Mouse (Mus musculus) kidney, embryonic 14.5 days (tissue): ENCODE results near the gene Rtcb. TPM values are rescaled to one million over a fixed set of nuclear protein-coding genes. Genes with fewer than 3 reads are reported as not detected.

Experiments
- ATAC-seq: fragments of 200-750 bp; cut with Nextera tagmentation; 2 replicates; pipeline ENCODE4 v1.8.0; 2017; ENCODE audit warnings: moderate number of reproducible peaks, mild to moderate bottlenecking, moderate TSS enrichment, moderate library complexity; ENCODE audit not compliant: low FRiP score, low TSS enrichment
- H3K27ac ChIP-seq: fragments of 300-500 bp; sonication (generic); 2 replicates; pipeline ENCODE4 v1.5.1; 2014; ENCODE audit warnings: low read depth, mild to moderate bottlenecking, low read length, moderate library complexity, mixed read lengths
- H3K27me3 ChIP-seq: fragments of 300-500 bp; sonication (generic); 2 replicates; pipeline ENCODE4 v1.6.1; 2014; ENCODE audit warnings: mild to moderate bottlenecking, low read length; ENCODE audit not compliant: control insufficient read depth, insufficient read depth
- H3K36me3 ChIP-seq: fragments of 300-500 bp; sonication (generic); 2 replicates; pipeline ENCODE4 v1.6.1; 2014; ENCODE audit warnings: low read length, mixed read lengths; ENCODE audit not compliant: control insufficient read depth, insufficient read depth
- H3K4me1 ChIP-seq: fragments of 300-500 bp; sonication (generic); 2 replicates; pipeline ENCODE4 v1.6.1; 2014; ENCODE audit warnings: low read length, mixed read lengths; ENCODE audit not compliant: control insufficient read depth, insufficient read depth
- H3K4me2 ChIP-seq: fragments of 300-500 bp; sonication (generic); replicated peaks from 2 replicates; pipeline ENCODE4 v1.6.1; 2014; ENCODE audit warnings: low read depth, mild to moderate bottlenecking, low read length
- H3K4me3 ChIP-seq: fragments of 300-500 bp; sonication (generic); 2 replicates; pipeline ENCODE4 v1.5.1; 2014; ENCODE audit warnings: mild to moderate bottlenecking, low read length
- H3K9ac ChIP-seq: fragments of 300-500 bp; sonication (generic); 2 replicates; pipeline ENCODE4 v1.6.1; 2014; ENCODE audit warnings: low read depth, mild to moderate bottlenecking, low read length, moderate library complexity
- H3K9me3 ChIP-seq: fragments of 300-500 bp; sonication (generic); 2 replicates; pipeline ENCODE4 v1.6.1; 2016; ENCODE audit warnings: low read length; ENCODE audit not compliant: control insufficient read depth
- WGBS: fragments of 180-500 bp; shearing (Covaris S2); extraction: QIAGEN DNeasy Blood & Tissue Kit; methylation state at CpG from one replicate; pipeline ENCODE4 v1.1.7; 2014; 5-methylcytosine and 5-hydroxymethylcytosine counted together
- polyA plus RNA-seq: library from polyadenylated mRNA; unstranded; fragments of >200 nt; fragmentation: Nextera tagmentation; extraction: Ambion mirVana; gene quantifications from 2 replicates; pipeline ENCODE4 v1.2.1, GENCODE M21; 2014

Gene Rtcb
- polyA plus RNA-seq, 1 experiment from 2014 or later: 171 TPM

GRCm38 (mm10) chr10:85953401-85953800 is 4.2 kb downstream of the Rtcb start:
- no peak overlapping the region for H3K9ac ChIP-seq
- no peaks in the 10 kb centered on the region; the same call in 1 of the 2 replicates for H3K4me1 ChIP-seq
- H3K4me3 ChIP-seq: no peak overlapping the region
- no peak for ATAC-seq
- H3K27ac ChIP-seq: no peak overlapping the region
- H3K27me3 ChIP-seq: no peaks in the 10 kb centered on the region
- peaks cover 63% of the 10 kb centered on the region for H3K36me3 ChIP-seq
- no peak overlapping the region for H3K4me2 ChIP-seq
- no peaks in the 10 kb centered on the region for H3K9me3 ChIP-seq
- 78% methylated on average over 3 of the region's 3 CpGs for WGBS

- WGBS: 86% methylated on average over 6 of the region's 6 CpGs
Observed at GRCm38 (mm10) chr10:85951765-85952443, 5.7 kb downstream of the Rtcb start.

GRCm38 (mm10) chr10:85948483-85949196 is 9.0 kb downstream of the Rtcb start:
- Histone ChIP-seq H3K27ac (no peak overlapping the region), H3K4me2 (no peak overlapping the region), H3K4me1 (no peaks in the 10 kb centered on the region), H3K9me3 (no peaks in the 10 kb centered on the region), H3K4me3 (no peak overlapping the region), H3K36me3 (peaks cover 92% of the 10 kb centered on the region), H3K9ac (no peak overlapping the region), H3K27me3 (no peaks in the 10 kb centered on the region)
- no peak for ATAC-seq
- 97% methylated on average over 8 of the region's 8 CpGs for WGBS

More at GRCm38 (mm10) chr10:85951765-85952443, 5.7 kb downstream of the Rtcb start:
- H3K27me3 ChIP-seq: no peaks in the 10 kb centered on the region
- H3K4me1 ChIP-seq: no peaks in the 10 kb centered on the region; the same call in 1 of the 2 replicates
- H3K36me3 ChIP-seq: peaks cover 76% of the 10 kb centered on the region
- no peak overlapping the region for H3K4me2 ChIP-seq
- ATAC-seq: no peak
- H3K4me3 ChIP-seq: no peak overlapping the region
- H3K9me3 ChIP-seq: no peaks in the 10 kb centered on the region
- no peak overlapping the region for H3K27ac ChIP-seq
- no peak overlapping the region for H3K9ac ChIP-seq

GRCm38 (mm10) chr10:85936280-85936965 is 21.2 kb downstream of the Rtcb start:
- H3K4me1 ChIP-seq: no peaks in the 10 kb centered on the region
- WGBS: 96% methylated on average over 6 of the region's 6 CpGs
- H3K9ac ChIP-seq: no peak overlapping the region
- H3K27ac ChIP-seq: no peak overlapping the region
- H3K27me3 ChIP-seq: no peaks in the 10 kb centered on the region
- H3K4me2 ChIP-seq: no peak overlapping the region
- ATAC-seq: no peak
- peaks cover 7% of the 10 kb centered on the region; the same call in 1 of the 2 replicates for H3K9me3 ChIP-seq
- H3K36me3 ChIP-seq: peaks cover 51% of the 10 kb centered on the region
- no peak overlapping the region for H3K4me3 ChIP-seq

GRCm38 (mm10) chr10:85929962-85930361 is 27.7 kb downstream of the Rtcb start:
- WGBS: 89% methylated on average over 11 of the region's 11 CpGs
- Histone ChIP-seq H3K9ac (no peak overlapping the region), H3K36me3 (no peaks in the 10 kb centered on the region), H3K4me2 (no peak overlapping the region), H3K4me1 (no peaks in the 10 kb centered on the region; the same call in 1 of the 2 replicates), H3K27me3 (peaks cover 9% of the 10 kb centered on the region; the same call in 1 of the 2 replicates), H3K9me3 (no peaks in the 10 kb centered on the region), H3K27ac (no peak overlapping the region), H3K4me3 (no peak overlapping the region)
- no peak for ATAC-seq

GRCm38 (mm10) chr10:85929208-85929591 is 28.4 kb downstream of the Rtcb start:
- Histone ChIP-seq H3K9ac (no peak overlapping the region), H3K4me1 (no peaks in the 10 kb centered on the region; the same call in 1 of the 2 replicates), H3K4me3 (peak overlapping the region; percentile 54), H3K27ac (no peak overlapping the region), H3K9me3 (no peaks in the 10 kb centered on the region), H3K27me3 (peaks cover 9% of the 10 kb centered on the region; the same call in 1 of the 2 replicates), H3K4me2 (peak overlapping the region; percentile 94; the same call in 1 of the 2 replicates), H3K36me3 (no peaks in the 10 kb centered on the region)
- WGBS: 39% methylated on average over 11 of the region's 11 CpGs
- no peak for ATAC-seq

- 2% methylated on average over 63 of the region's 63 CpGs for WGBS
- H3K9ac ChIP-seq: peak overlapping the region; percentile 46; the same call in 1 of the 2 replicates
- ATAC-seq: peak; percentile 79
- peak overlapping the region; percentile 54 for H3K4me3 ChIP-seq
- H3K27me3 ChIP-seq: peaks cover 9% of the 10 kb centered on the region; the same call in 1 of the 2 replicates
- no peaks in the 10 kb centered on the region for H3K9me3 ChIP-seq
- peak overlapping the region; percentile 94 for H3K4me2 ChIP-seq
- no peak overlapping the region for H3K27ac ChIP-seq
- no peaks in the 10 kb centered on the region for H3K36me3 ChIP-seq
- H3K4me1 ChIP-seq: no peaks in the 10 kb centered on the region; the same call in 1 of the 2 replicates
Observed at GRCm38 (mm10) chr10:85928499-85929207, 29.0 kb downstream of the Rtcb start.

- peak within 1 kb of the TSS; percentile 94 for H3K4me2 ChIP-seq
- no peaks in the 10 kb centered on the region for H3K36me3 ChIP-seq
- peaks cover 9% of the 10 kb centered on the region; the same call in 1 of the 2 replicates for H3K27me3 ChIP-seq
- 1% methylated on average over 23 of the region's 23 CpGs for WGBS
- ATAC-seq: no peak
- H3K4me1 ChIP-seq: no peaks in the 10 kb centered on the region; the same call in 1 of the 2 replicates
- H3K4me3 ChIP-seq: peak within 1 kb of the TSS; percentile 54
- no peaks in the 10 kb centered on the region for H3K9me3 ChIP-seq
- H3K9ac ChIP-seq: peak within 1 kb of the TSS; percentile 46; the same call in 1 of the 2 replicates
- no peak within 1 kb of the TSS for H3K27ac ChIP-seq
Observed at GRCm38 (mm10) chr10:85927676-85928445, 29.8 kb downstream of the Rtcb start, which contains the start of gene Ascl4. Ascl4 (plus strand) TSS chr10:85927681.
